Comparison of ENCODE assay signal across 8 mouse cellular contexts in the genomic region with DNA sequence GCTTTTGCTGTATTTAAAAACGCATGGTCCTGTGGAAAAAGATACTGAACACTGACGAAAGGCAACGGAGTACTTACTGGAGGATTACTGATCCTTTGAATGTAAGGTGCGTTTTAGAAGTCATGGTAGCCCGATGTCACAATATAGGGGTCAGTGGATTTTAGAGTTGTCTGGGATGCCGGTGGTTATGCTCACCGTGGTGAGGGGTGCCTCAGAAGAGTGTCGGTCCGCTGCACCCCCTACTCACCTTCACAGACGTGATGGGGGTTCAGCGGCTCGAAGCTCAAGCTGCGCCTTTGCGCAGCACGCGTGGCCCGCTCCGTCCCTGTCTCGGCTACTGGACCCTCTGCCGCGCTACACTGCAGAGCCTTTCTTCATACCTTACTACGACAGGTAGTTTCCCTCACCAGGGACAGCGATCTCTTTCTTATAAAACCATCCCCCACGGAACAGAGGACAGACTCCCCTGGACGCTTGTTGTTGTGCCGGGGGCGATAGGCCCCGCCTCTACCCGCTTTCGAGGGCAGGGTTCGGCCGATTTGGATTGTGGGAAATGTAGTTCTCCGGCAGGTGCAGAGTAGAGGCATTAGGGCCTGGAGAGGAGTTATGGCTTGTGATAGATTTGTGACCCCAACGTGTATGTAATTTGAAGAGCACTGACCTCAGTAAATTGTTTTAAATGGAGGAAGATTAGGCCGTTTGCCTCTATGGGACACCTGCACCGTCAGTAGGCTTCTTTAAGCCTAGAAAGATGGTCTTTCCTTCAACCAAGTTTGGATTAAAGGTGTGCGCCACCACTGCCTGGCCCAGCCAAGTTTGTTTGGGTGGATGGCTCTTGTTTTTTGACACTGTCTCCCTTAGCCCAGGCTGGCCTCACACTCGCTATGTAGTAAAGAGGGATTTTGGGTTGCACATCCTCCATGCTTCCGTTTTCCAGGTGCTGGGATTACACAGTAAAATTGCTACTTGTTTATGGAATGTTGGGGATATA. TPM values are rescaled to one million over a fixed set of nuclear protein-coding genes. Genes with fewer than 3 reads are reported as not detected.
DNase-seq lines count a peak whose midpoint lies in the region; ATAC-seq and TF ChIP-seq lines count a peak whose summit lies in the region.

A gene (minus strand): TSS at position 516 of the 991 bp plus-strand sequence.

- H3K4me2 ChIP-seq in embryonic facial prominence, embryonic 15.5 days (replicated peaks): peak within 1 kb of the TSS; percentile 70
- H3K4me2 ChIP-seq in kidney, embryonic 14.5 days (replicated peaks; ENCODE audit: low read depth, low read length): peak within 1 kb of the TSS; percentile 84
- peak within 1 kb of the TSS; percentile 61 for H3K4me2 ChIP-seq in limb, embryonic 15.5 days
- H3K4me2 ChIP-seq in midbrain, postnatal 0 days (ENCODE audit: low read depth, low read length, poor library complexity, severe bottlenecking): peak within 1 kb of the TSS; percentile 83

- peak; percentile 69 for DNase-seq in A20 (ENCODE audit: low read depth, low spot score)
- peak; percentile 82 to 85 for DNase-seq in heart, adult 9 months (ENCODE audit: low spot score in 2 of 2)
- peak; percentile 82 for DNase-seq in midbrain, postnatal 0 days (ENCODE audit: low spot score)
- peak; percentile 51 to 78 for DNase-seq in spleen, postnatal 14 days (ENCODE audit: low spot score in 2 of 2)

- ATAC-seq in embryonic facial prominence, embryonic 15.5 days (ENCODE audit: insufficient number of reproducible peaks, low FRiP score, low TSS enrichment, low read depth): peak; percentile 83
- peak; percentile 91 for ATAC-seq in kidney, embryonic 14.5 days (ENCODE audit: low FRiP score, low TSS enrichment)
- ATAC-seq in limb, embryonic 15.5 days (ENCODE audit: insufficient number of reproducible peaks, low FRiP score, low TSS enrichment, low read depth): no peak; the same call in 1 of the 2 replicates
- peak; percentile 91 for ATAC-seq in midbrain, postnatal 0 days (ENCODE audit: low FRiP score)

- peaks cover 41% of the 10 kb centered on the region for H3K36me3 ChIP-seq in embryonic facial prominence, embryonic 15.5 days
- H3K36me3 ChIP-seq in kidney, embryonic 14.5 days (ENCODE audit: control insufficient read depth, insufficient read depth, low read length): peaks cover 39% of the 10 kb centered on the region
- peaks cover 41% of the 10 kb centered on the region for H3K36me3 ChIP-seq in limb, embryonic 15.5 days
- H3K36me3 ChIP-seq in midbrain, postnatal 0 days (ENCODE audit: insufficient read depth, low read length): peaks cover 34% of the 10 kb centered on the region; the same call in 1 of the 2 replicates

- H3K27ac ChIP-seq in bone marrow macrophage, adult 2 months (ENCODE audit: insufficient read depth, low read depth, low read length): no peak within 1 kb of the TSS
- H3K27ac ChIP-seq in embryonic facial prominence, embryonic 15.5 days (replicated peaks): no peak within 1 kb of the TSS
- no peak within 1 kb of the TSS for H3K27ac ChIP-seq in kidney, embryonic 14.5 days (ENCODE audit: low read depth, low read length)
- H3K27ac ChIP-seq in limb, embryonic 15.5 days: no peak within 1 kb of the TSS
- peak within 1 kb of the TSS; percentile 38; the same call in 1 of the 2 replicates for H3K27ac ChIP-seq in midbrain, postnatal 0 days (ENCODE audit: low read depth, low read length)

- WGBS in embryonic facial prominence, embryonic 15.5 days: 9% methylated on average over 39 of the region's 39 CpGs
- WGBS in kidney, embryonic 14.5 days: 10% methylated on average over 39 of the region's 39 CpGs
- WGBS in limb, embryonic 15.5 days: 10% methylated on average over 39 of the region's 39 CpGs
- WGBS in midbrain, postnatal 0 days: 10% methylated on average over 37 of the region's 39 CpGs

- peak within 1 kb of the TSS; percentile 53 for H3K9ac ChIP-seq in embryonic facial prominence, embryonic 15.5 days
- peak within 1 kb of the TSS; percentile 66 for H3K9ac ChIP-seq in kidney, embryonic 14.5 days (ENCODE audit: low read depth, low read length)
- peak within 1 kb of the TSS; percentile 47 for H3K9ac ChIP-seq in limb, embryonic 15.5 days
- H3K9ac ChIP-seq in midbrain, postnatal 0 days (replicated peaks; ENCODE audit: low read length, poor library complexity, severe bottlenecking): peak within 1 kb of the TSS; percentile 80

- no peak for TF ChIP-seq CTCF in bone marrow macrophage, adult 2 months (IDR thresholded peaks at IDR 0.05; ENCODE audit: low read depth, low read length)
- no peak for TF ChIP-seq CTCF in midbrain, postnatal 0 days (IDR thresholded peaks at IDR 0.05)

- H3K4me1 ChIP-seq in bone marrow macrophage, adult 2 months (ENCODE audit: control insufficient read depth, insufficient read depth, low read length): peaks cover 15% of the 10 kb centered on the region
- 0 out of 2 replicates have a peak, but pooled peaks cover 5% of the 10 kb centered on the region for H3K4me1 ChIP-seq in embryonic facial prominence, embryonic 15.5 days
- H3K4me1 ChIP-seq in kidney, embryonic 14.5 days (ENCODE audit: control insufficient read depth, insufficient read depth, low read length): no peaks in the 10 kb centered on the region
- H3K4me1 ChIP-seq in limb, embryonic 15.5 days: peaks cover 4% of the 10 kb centered on the region
- no peaks in the 10 kb centered on the region for H3K4me1 ChIP-seq in midbrain, postnatal 0 days (ENCODE audit: insufficient read depth, low read length)

- H3K9me3 ChIP-seq in embryonic facial prominence, embryonic 15.5 days (replicated peaks): no peaks in the 10 kb centered on the region
- no peaks in the 10 kb centered on the region for H3K9me3 ChIP-seq in kidney, embryonic 14.5 days (ENCODE audit: control insufficient read depth, low read length)
- H3K9me3 ChIP-seq in limb, embryonic 15.5 days: no peaks in the 10 kb centered on the region
- no peaks in the 10 kb centered on the region for H3K9me3 ChIP-seq in midbrain, postnatal 0 days (ENCODE audit: low read length)

- peak within 1 kb of the TSS; percentile 85 for H3K4me3 ChIP-seq in bone marrow macrophage, adult 2 months (ENCODE audit: insufficient read depth, low read length)
- peak within 1 kb of the TSS; percentile 61 for H3K4me3 ChIP-seq in embryonic facial prominence, embryonic 15.5 days (replicated peaks)
- peak within 1 kb of the TSS; percentile 60 for H3K4me3 ChIP-seq in kidney, embryonic 14.5 days (ENCODE audit: low read length)
- peak within 1 kb of the TSS; percentile 63 for H3K4me3 ChIP-seq in limb, embryonic 15.5 days
- H3K4me3 ChIP-seq in midbrain, postnatal 0 days (ENCODE audit: low read depth, low read length): peak within 1 kb of the TSS; percentile 62

- H3K27me3 ChIP-seq in embryonic facial prominence, embryonic 15.5 days: no peaks in the 10 kb centered on the region
- 0 out of 2 replicates have a peak, but pooled peaks cover 3% of the 10 kb centered on the region for H3K27me3 ChIP-seq in kidney, embryonic 14.5 days (ENCODE audit: control insufficient read depth, insufficient read depth, low read length)
- no peaks in the 10 kb centered on the region for H3K27me3 ChIP-seq in limb, embryonic 15.5 days
- H3K27me3 ChIP-seq in midbrain, postnatal 0 days (ENCODE audit: insufficient read depth, low read length): no peaks in the 10 kb centered on the region

- no peak for TF ChIP-seq POLR2A in bone marrow macrophage, adult 2 months (IDR thresholded peaks at IDR 0.05; ENCODE audit: borderline replicate concordance, low read depth, low read length)

RNA-seq across cellular contexts. Expression of the gene that starts here (rescaled TPM):
- 7.5 and 7.9 TPM in 2 replicates for polyA plus RNA-seq in bone marrow macrophage, adult 2 months (2012; ENCODE audit: insufficient read depth, insufficient read length, missing spikeins)
- polyA plus RNA-seq in embryonic facial prominence, embryonic 15.5 days (2015; fragmentation: Nextera tagmentation; extraction: Ambion mirVana): 3.7 TPM in 2 replicates
- polyA plus RNA-seq in kidney, embryonic 14.5 days (2014; fragmentation: Nextera tagmentation; extraction: Ambion mirVana): 2.9 and 3.0 TPM in 2 replicates
- 3.1 and 3.8 TPM in 2 replicates for polyA plus RNA-seq in limb, embryonic 15.5 days (2015; fragmentation: Nextera tagmentation; extraction: Ambion mirVana)
- total RNA-seq in midbrain, postnatal 0 days (2014; rRNA removed): 3.9 and 6.1 TPM in 2 replicates
- polyA plus RNA-seq in midbrain, postnatal 0 days (2015; fragmentation: Nextera tagmentation; extraction: Ambion mirVana): 2.6 and 4.3 TPM in 2 replicates
